Mouse (Mus musculus) limb, embryonic 11.5 days (tissue): ENCODE results near the gene Maip1. TPM values are rescaled to one million over a fixed set of nuclear protein-coding genes. Genes with fewer than 3 reads are reported as not detected.

Experiments
- ATAC-seq: fragments of 200-750 bp; cut with Nextera tagmentation; 2 replicates; pipeline ENCODE4 v1.8.0; 2017; ENCODE audit warnings: low read depth; ENCODE audit not compliant: insufficient number of reproducible peaks, low FRiP score, low TSS enrichment
- DNase-seq: peaks from one replicate; pipeline ENCODE4 v3.0.0-alpha.2; 2015; ENCODE audit warnings: low spot score
- H3K27ac ChIP-seq: fragments of 300-500 bp; sonication (generic); replicated peaks from 2 replicates; pipeline ENCODE4 v1.5.1; 2014; ENCODE audit warnings: low read depth, mild to moderate bottlenecking, low read length
- H3K27me3 ChIP-seq: fragments of 300-500 bp; sonication (generic); 2 replicates; pipeline ENCODE4 v1.6.1; 2014; ENCODE audit warnings: mild to moderate bottlenecking, low read length, mixed read lengths; ENCODE audit not compliant: control insufficient read depth, insufficient read depth
- H3K36me3 ChIP-seq: fragments of 300-500 bp; sonication (generic); 2 replicates; pipeline ENCODE4 v1.6.1; 2014; ENCODE audit warnings: mild to moderate bottlenecking, low read length, moderate library complexity, mixed read lengths; ENCODE audit not compliant: control insufficient read depth, insufficient read depth
- H3K4me1 ChIP-seq: fragments of 300-500 bp; sonication (generic); 2 replicates; pipeline ENCODE4 v1.6.1; 2014; ENCODE audit warnings: low read length, mixed read lengths; ENCODE audit not compliant: control insufficient read depth, insufficient read depth
- H3K4me2 ChIP-seq: fragments of 300-500 bp; sonication (generic); 2 replicates; pipeline ENCODE4 v1.6.1; 2014; ENCODE audit warnings: low read depth, mild to moderate bottlenecking, moderate library complexity; ENCODE audit not compliant: severe bottlenecking
- H3K4me3 ChIP-seq: fragments of 300-500 bp; sonication (generic); 2 replicates; pipeline ENCODE4 v1.5.1; 2014; ENCODE audit warnings: low read depth, low read length
- H3K9ac ChIP-seq: fragments of 300-500 bp; sonication (generic); 2 replicates; pipeline ENCODE4 v1.6.1; 2014; ENCODE audit warnings: mild to moderate bottlenecking, low read length
- H3K9me3 ChIP-seq: fragments of 300-500 bp; sonication (generic); 2 replicates; pipeline ENCODE4 v1.6.1; 2016; ENCODE audit warnings: low read length; ENCODE audit not compliant: control insufficient read depth
- WGBS: fragments of 180-500 bp; shearing (Covaris S2); extraction: QIAGEN DNeasy Blood & Tissue Kit; methylation state at CpG from one replicate; pipeline ENCODE4 v1.1.7; 2014; 5-methylcytosine and 5-hydroxymethylcytosine counted together
- polyA plus RNA-seq: library from polyadenylated mRNA; unstranded; fragments of >200 nt; fragmentation: Nextera tagmentation; extraction: Ambion mirVana; gene quantifications from 2 replicates; pipeline ENCODE4 v1.2.1, GENCODE M21; 2014

Gene Maip1
- polyA plus RNA-seq, 1 experiment from 2014 or later: 21.2 TPM

GRCm38 (mm10) chr1:57386519-57386918 lies 19.6 kb upstream of the Maip1 start:
- Histone ChIP-seq H3K27ac (no peak overlapping the region), H3K4me2 (no peak overlapping the region), H3K9ac (no peak overlapping the region), H3K4me3 (no peak overlapping the region), H3K4me1 (no peaks in the 10 kb centered on the region), H3K27me3 (no peaks in the 10 kb centered on the region), H3K9me3 (no peaks in the 10 kb centered on the region), H3K36me3 (no peaks in the 10 kb centered on the region)
- DNase-seq: no peak
- ATAC-seq: no peak

DNA sequence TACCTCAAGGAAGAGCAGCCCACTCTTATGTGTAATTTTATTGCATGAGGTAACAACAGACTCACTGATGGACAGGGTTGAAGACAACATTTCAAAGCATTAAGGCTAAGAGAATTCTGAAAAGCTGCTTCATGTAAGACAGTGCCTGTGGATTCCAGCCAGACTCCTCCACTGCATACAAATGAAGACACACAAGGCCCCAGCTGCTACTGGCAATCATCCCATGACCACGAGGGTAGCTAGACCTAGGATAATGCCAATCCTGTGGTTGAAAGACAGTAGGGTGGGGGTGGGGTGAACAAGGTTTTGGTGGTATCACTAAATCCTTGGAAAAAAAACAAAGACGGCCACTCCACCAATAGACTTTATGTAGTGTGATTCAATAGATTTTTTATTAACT lies 18.3 kb upstream of the Maip1 start:
- H3K27me3 ChIP-seq: no peaks in the 10 kb centered on the region
- no peak for DNase-seq
- H3K9me3 ChIP-seq: no peaks in the 10 kb centered on the region
- ATAC-seq: no peak
- no peaks in the 10 kb centered on the region for H3K4me1 ChIP-seq
- H3K9ac ChIP-seq: no peak overlapping the region
- no peaks in the 10 kb centered on the region for H3K36me3 ChIP-seq
- H3K4me2 ChIP-seq: no peak overlapping the region
- H3K4me3 ChIP-seq: no peak overlapping the region
- no peak overlapping the region for H3K27ac ChIP-seq
- WGBS: 81% methylated on average over 2 of the region's 2 CpGs

GRCm38 (mm10) chr1:57388402-57389155 lies 17.5 kb upstream of the Maip1 start:
- ATAC-seq (no peak), DNase-seq (no peak)
- Histone ChIP-seq H3K27ac (no peak overlapping the region), H3K9ac (no peak overlapping the region), H3K4me3 (no peak overlapping the region), H3K4me1 (no peaks in the 10 kb centered on the region), H3K36me3 (no peaks in the 10 kb centered on the region), H3K27me3 (no peaks in the 10 kb centered on the region), H3K4me2 (no peak overlapping the region), H3K9me3 (no peaks in the 10 kb centered on the region)
- 93% methylated on average over 8 of the region's 8 CpGs for WGBS

- no peak for DNase-seq
- H3K27me3 ChIP-seq: no peaks in the 10 kb centered on the region
- ATAC-seq: no peak
- H3K9ac ChIP-seq: no peak overlapping the region
- H3K36me3 ChIP-seq: peaks cover 4% of the 10 kb centered on the region; the same call in 1 of the 2 replicates
- 95% methylated on average over 4 of the region's 4 CpGs for WGBS
- H3K4me3 ChIP-seq: no peak overlapping the region
- H3K4me2 ChIP-seq: no peak overlapping the region
- H3K4me1 ChIP-seq: no peaks in the 10 kb centered on the region
- no peak overlapping the region for H3K27ac ChIP-seq
- H3K9me3 ChIP-seq: no peaks in the 10 kb centered on the region
These were observed 14.9 kb upstream of the Maip1 start for GRCm38 (mm10) chr1:57390993-57391790.

DNA sequence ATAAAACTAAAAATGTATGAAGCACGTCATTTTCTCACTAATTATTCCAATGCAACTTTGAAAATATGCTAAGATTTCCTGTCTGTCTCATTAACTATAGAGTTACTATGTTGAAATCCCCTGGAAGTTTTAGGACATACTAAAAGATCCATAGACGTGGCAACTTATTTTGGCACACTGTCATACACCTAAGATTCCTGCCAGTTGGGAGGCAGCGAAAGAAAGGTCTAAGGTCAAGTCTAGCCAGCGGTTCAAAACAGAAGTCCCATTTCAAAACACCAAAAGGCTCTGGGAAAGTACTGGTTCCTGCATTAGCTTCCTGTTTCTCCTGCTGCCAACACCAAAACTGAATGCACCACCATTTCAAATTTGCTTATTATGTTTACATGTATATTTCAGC lies 13.7 kb upstream of the Maip1 start:
- Histone ChIP-seq H3K9ac (no peak overlapping the region), H3K4me3 (no peak overlapping the region), H3K9me3 (no peaks in the 10 kb centered on the region), H3K36me3 (peaks cover 4% of the 10 kb centered on the region; the same call in 1 of the 2 replicates), H3K27me3 (no peaks in the 10 kb centered on the region), H3K4me2 (no peak overlapping the region), H3K27ac (no peak overlapping the region), H3K4me1 (no peaks in the 10 kb centered on the region)
- WGBS: 83% methylated on average over 4 of the region's 4 CpGs
- DNase-seq: no peak
- ATAC-seq: no peak

DNA sequence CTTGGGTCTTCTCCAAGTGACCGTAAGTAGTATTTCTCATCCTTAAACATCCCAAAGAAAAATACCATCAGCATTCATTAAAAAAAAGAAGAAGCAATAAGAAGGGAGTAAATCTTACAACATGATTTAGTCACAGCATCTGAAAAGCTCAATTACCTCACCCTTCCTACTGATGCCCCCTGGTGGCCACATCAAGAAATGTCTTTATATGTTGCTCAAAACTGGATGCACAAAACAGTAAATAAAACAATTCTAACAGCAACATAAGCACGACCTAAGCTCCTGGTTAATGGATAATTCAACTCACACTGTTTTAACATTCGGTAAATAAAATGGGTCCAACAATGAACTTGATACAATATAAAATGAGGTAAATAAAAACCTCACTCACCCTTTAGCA lies 12.1 kb upstream of the Maip1 start:
- H3K36me3 ChIP-seq: peaks cover 4% of the 10 kb centered on the region; the same call in 1 of the 2 replicates
- H3K27ac ChIP-seq: no peak overlapping the region
- no peak overlapping the region for H3K4me3 ChIP-seq
- no peaks in the 10 kb centered on the region for H3K27me3 ChIP-seq
- no peak overlapping the region for H3K9ac ChIP-seq
- DNase-seq (peak; percentile 59), ATAC-seq (no peak)
- WGBS: 66% methylated on average over 3 of the region's 3 CpGs
- no peak overlapping the region for H3K4me2 ChIP-seq
- H3K9me3 ChIP-seq: no peaks in the 10 kb centered on the region
- H3K4me1 ChIP-seq: no peaks in the 10 kb centered on the region

DNA sequence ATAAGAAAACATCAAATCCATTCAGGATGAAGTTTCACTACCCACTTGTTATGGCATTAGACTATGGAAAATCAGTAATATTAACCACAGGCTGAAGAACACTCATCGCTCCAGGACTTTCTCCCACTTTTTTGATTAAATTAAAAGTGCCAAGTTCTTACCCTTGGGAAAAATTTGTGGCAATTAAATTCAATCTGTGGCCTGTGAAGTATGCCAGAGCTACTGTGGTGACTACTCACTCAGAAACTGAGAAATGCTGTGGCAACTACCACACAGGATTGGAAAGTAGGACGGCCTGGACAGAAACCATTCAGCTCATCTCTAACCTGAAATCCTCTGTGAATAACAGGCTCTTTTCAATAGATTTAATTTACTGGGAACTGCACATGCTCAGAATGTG lies 5.8 kb upstream of the Maip1 start:
- H3K27me3 ChIP-seq: no peaks in the 10 kb centered on the region
- no peak overlapping the region for H3K27ac ChIP-seq
- 95% methylated on average over 2 of the region's 2 CpGs for WGBS
- H3K36me3 ChIP-seq: peaks cover 2% of the 10 kb centered on the region; the same call in 1 of the 2 replicates
- no peak overlapping the region for H3K9ac ChIP-seq
- H3K9me3 ChIP-seq: no peaks in the 10 kb centered on the region
- ATAC-seq (no peak), DNase-seq (no peak)
- no peaks in the 10 kb centered on the region for H3K4me1 ChIP-seq
- H3K4me3 ChIP-seq: no peak overlapping the region
- H3K4me2 ChIP-seq: no peak overlapping the region

- ATAC-seq (no peak), DNase-seq (no peak)
- H3K4me1 ChIP-seq: 0 out of 2 replicates have a peak, but pooled peaks cover 3% of the 10 kb centered on the region
- WGBS: 96% methylated on average over 2 of the region's 2 CpGs
- H3K9me3 ChIP-seq: no peaks in the 10 kb centered on the region
- no peaks in the 10 kb centered on the region for H3K27me3 ChIP-seq
- no peaks in the 10 kb centered on the region; the same call in 1 of the 2 replicates for H3K36me3 ChIP-seq
- no peak overlapping the region for H3K4me2 ChIP-seq
- H3K9ac ChIP-seq: no peak overlapping the region
- no peak overlapping the region for H3K27ac ChIP-seq
- no peak overlapping the region for H3K4me3 ChIP-seq
These were observed 5.3 kb upstream of the Maip1 start for GRCm38 (mm10) chr1:57400877-57401276.
